Mouse (Mus musculus): ENCODE measurements at regions not wholly inside any gene's neighbourhood (a gene's known extent, or its start where the extent isn't known, plus 50 kb on each side); places are given as distances from the start of the nearest gene placed in this dataset.
A peak's percentile ranks its signal among the peaks of the same experiment; 100 is the strongest.
"Not testable (repeated sequence)": the region's sequence is repeated elsewhere in the genome, so short reads cannot be mapped to it uniquely, and the experiment has no call there.

- DNase-seq (ENCODE audit: low read depth), result no peak
These were observed 50.2 kb upstream of the Agps start for GRCm38 (mm10) chr2:75781781-75782211.

- DNase-seq (ENCODE audit: low read depth), result peak; percentile 66
These were observed 50.9 kb upstream of the Agps start for GRCm38 (mm10) chr2:75781078-75781477.

GRCm38 (mm10) chr2:75778628-75779027 is 53.3 kb upstream of the Agps start:
- not testable (repeated sequence) for DNase-seq (ENCODE audit: low read depth)

- DNase-seq (ENCODE audit: low read depth), result peak; percentile 51
These were observed 54.9 kb upstream of the Agps start for GRCm38 (mm10) chr2:75777040-75777451.

GRCm38 (mm10) chr2:75776533-75776932 is 55.4 kb upstream of the Agps start:
- no peak for DNase-seq (ENCODE audit: low read depth)

- no peak for DNase-seq (ENCODE audit: low read depth)
These were observed 56.8 kb upstream of the Agps start for GRCm38 (mm10) chr2:75775217-75775616.

GRCm38 (mm10) chr2:75773431-75773830 is 58.5 kb upstream of the Agps start:
- DNase-seq (ENCODE audit: low read depth), result no peak

- no peak for DNase-seq (ENCODE audit: low read depth)
These were observed 59.6 kb upstream of the Agps start for GRCm38 (mm10) chr2:75772251-75772956.

- DNase-seq (ENCODE audit: low read depth), result no peak
These were observed 61.3 kb upstream of the Agps start for GRCm38 (mm10) chr2:75770633-75771032.

GRCm38 (mm10) chr2:75768559-75769304 is 63.2 kb upstream of the Agps start:
- no peak for DNase-seq (ENCODE audit: low read depth)

GRCm38 (mm10) chr2:75767871-75768558 is 63.6 kb upstream of the Nfe2l2 start:
- DNase-seq (ENCODE audit: low read depth), result no peak

GRCm38 (mm10) chr2:75765403-75765802 is 61.0 kb upstream of the Nfe2l2 start:
- no peak for DNase-seq (ENCODE audit: low read depth)

- DNase-seq (ENCODE audit: low read depth), result peak; percentile 53
These were observed 58.8 kb upstream of the Nfe2l2 start for GRCm38 (mm10) chr2:75763252-75763651.

GRCm38 (mm10) chr2:75762030-75762429 is 57.6 kb upstream of the Nfe2l2 start:
- no peak for DNase-seq (ENCODE audit: low read depth)

GRCm38 (mm10) chr2:75761626-75762025 is 57.2 kb upstream of the Nfe2l2 start:
- no peak for DNase-seq (ENCODE audit: low read depth)

- DNase-seq (ENCODE audit: low read depth), result no peak
These were observed 54.9 kb upstream of the Nfe2l2 start for GRCm38 (mm10) chr2:75759196-75759885.

GRCm38 (mm10) chr2:75758277-75758676 is 53.8 kb upstream of the Nfe2l2 start:
- DNase-seq (ENCODE audit: low read depth), result no peak

- DNase-seq (ENCODE audit: low read depth), result no peak
These were observed 52.5 kb upstream of the Nfe2l2 start for GRCm38 (mm10) chr2:75756704-75757638.

- no peak for DNase-seq (ENCODE audit: low read depth)
These were observed 50.2 kb upstream of the Nfe2l2 start for GRCm38 (mm10) chr2:75754606-75755005.

Data from c-Kit-positive CD71-negative TER-119-negative erythroid progenitor cells, embryonic 14.5 days (primary cell).